Mouse (Mus musculus): Measurements from ENCODE around the gene Ptcd1.
A peak's percentile ranks its signal among the peaks of the same experiment; 100 is the strongest.
"Not testable (repeated sequence)": the region's sequence is repeated elsewhere in the genome, so short reads cannot be mapped to it uniquely, and the experiment has no call there.

Ptcd1 gene

DNA sequence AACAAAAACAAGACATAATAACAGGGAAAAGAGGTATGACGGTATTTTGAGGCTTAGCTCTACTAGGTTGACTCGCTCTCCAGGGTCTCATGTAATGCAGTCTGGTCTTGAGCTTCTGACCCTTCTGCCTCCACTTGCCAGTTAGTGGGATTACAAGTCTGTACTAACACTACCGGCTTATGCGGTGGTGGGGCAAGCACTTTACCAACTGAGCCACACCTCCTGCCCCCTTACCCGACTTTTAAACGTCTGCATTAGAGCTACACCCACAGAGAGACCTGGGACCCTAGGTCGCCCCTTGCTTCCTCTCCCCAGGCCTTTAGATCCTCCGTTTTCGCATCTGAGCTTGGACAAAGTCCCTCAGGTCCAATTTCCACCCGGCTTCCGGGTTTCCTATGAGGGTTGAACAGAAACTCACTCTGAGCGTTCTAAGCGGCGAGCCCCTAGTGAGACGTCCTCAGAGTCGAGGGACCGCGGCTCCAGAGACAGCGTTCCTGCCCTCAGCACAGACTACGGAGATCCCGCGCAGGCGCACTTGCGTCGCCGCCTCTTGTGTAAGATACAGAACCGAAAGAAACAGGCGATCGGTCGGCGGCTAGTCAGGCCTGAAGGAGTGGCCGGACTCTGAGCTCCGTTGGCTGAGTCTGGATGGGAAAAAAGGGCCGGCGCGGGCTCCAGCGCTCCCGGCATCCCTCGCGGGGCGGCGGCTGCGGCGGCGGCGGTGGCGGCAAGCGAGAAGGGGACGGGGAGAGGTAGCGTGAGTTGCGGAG lies at the start of gene Ptcd1, which contains the start of gene Cpsf4:
Gene Ptcd1, minus strand, starts transcription at position 573 of the 770 bp plus-strand sequence.
Gene Cpsf4, plus strand, starts transcription at position 678 of the 770 bp plus-strand sequence.
- DNase-seq (ENCODE audit: low spot score in 2 of 2), result peak; percentile 99

DNA sequence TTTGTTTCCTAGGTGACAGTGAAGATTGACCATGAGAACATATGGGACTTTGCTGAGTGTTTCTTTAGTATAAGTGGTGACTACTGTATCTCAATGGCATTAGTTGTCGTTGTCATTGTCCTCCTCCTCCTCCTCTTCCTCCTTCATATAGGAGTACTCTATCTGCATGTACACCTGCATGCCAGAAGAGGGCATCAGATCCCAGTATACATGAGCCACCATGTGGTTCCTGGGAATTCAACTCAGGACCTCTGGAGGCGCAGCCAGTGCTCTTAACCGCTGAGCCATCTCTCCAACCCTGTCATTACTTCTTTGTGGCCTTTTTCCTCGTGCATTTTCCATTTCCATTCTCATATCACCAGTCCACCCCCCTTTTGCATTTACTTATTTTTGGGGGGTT lies 47.8 kb upstream of the Ptcd1 start:
- DNase-seq (ENCODE audit: low spot score in 2 of 2), result no peak

DNA sequence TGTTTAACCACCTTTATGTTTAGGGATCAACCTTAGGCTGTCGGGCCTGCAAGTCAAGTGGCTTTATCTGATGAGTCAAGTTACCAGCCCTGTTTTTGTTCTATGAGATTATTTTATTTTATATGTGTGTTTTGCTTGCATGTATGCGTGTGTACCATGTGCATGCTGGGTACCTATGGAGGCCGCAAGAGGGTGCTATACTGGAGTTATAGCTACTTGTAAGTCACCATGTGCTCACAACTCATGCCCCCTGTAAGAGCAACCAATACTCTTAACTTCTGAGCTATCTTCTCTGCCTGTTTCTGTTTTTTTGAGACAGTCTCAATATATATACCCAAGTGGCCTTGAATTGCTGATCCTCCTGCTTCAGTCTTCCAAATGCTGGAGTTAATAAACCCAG lies 46.6 kb upstream of the Ptcd1 start:
- no peak for DNase-seq (ENCODE audit: low spot score in 2 of 2)

DNA sequence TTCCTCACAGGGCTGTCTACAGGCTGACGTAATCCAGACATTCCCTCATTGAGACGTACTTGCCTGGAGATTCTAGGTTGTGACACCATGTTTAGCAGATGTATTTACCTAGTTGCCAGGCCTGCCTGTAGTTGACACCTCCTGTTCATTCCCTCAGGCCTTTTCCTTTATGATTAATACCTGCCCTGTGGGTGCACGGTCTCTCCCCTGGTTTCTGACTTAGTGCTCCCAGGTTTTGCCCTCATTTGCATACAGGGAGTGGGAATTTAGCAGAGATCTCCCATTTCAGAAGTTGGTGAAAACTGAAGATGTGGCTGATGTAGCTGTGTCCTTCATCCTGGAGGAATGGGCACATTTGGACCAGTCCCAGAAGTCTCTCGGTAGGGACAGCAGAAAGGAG lies 45.3 kb upstream of the Ptcd1 start:
- DNase-seq (ENCODE audit: low spot score in 2 of 2), result no peak

DNA sequence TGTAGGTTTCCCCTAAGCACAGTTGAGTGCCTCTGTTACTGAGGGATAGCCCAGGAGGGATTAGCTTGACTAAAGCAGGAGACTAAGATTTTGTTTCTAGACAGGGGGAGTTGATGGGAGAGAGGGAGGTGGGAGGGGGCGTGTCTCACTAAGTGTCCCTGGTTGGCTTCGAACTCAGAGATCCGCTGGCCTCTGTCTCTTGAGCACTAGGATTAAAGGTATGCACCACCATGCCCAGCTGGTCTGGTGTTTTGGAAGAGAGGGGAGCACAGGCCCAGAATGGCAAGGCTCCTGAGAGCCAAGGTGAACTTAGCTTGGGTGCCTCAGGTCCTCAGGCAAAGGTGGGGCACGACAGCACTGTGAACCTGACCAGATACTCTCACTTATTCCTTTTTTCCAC lies 44.4 kb upstream of the Ptcd1 start:
- DNase-seq (ENCODE audit: low spot score in 2 of 2), result no peak

DNA sequence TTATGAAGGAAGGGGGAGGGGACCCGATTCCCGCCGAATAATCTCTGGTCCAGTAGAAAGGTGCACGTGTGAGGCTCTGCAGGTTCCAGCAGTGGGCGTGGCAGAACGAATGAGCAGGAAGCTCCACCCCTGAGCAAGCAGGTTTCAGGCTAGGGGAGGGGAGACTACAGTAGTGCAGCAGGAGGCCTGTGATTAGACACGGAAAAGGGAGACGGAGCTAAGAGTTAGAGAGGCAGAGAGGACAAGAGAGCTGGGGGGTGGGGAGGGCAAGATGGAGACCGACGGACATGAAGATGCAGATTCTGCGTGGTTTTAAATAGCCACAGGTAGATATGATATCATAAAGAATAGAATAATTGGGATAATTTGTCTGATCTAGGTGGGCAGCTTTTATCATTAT lies 41.5 kb upstream of the Ptcd1 start:
- not testable (repeated sequence) for DNase-seq (ENCODE audit: low spot score in 2 of 2)

DNA sequence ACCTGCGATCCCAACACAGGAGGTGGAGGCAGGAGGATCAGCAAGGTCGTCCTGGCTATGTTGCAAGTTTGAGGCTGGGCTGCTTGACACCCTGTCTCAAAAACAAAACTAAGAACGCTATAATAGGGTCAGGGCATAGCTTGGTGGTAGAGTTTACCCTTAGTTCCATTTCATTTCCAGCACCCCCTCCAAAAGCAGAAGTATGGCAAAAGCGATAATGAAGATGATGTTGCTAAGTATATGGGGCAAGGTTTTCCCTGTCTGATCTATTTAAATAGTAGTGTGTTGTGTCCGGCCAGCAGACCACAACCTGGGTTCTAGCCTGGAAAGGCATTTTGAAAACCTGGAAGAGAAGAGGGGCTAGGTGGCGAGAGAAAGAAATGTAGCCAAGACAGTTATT lies 41.0 kb upstream of the Ptcd1 start:
- no peak for DNase-seq (ENCODE audit: low spot score in 2 of 2)

DNA sequence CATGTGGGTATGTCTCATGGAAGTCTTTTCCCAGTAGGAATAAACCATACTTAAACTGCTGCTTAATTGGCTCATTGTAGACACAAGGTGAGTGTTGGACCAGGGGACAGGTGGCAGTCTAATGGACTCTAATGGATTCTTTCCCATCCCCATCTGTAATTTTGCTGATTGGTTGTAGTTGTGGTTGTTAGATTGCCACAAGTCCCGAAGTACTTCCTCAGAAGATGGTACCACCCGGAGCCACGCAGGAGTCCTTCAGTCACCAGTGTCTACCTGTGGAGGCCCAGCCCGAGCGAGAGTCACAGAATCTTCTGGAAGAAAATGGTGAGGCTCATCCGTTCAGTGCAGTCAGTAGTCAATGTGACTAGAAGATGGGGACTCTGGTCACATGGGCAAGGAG lies 40.5 kb upstream of the Ptcd1 start:
- no peak for DNase-seq (ENCODE audit: low spot score in 2 of 2)

DNA sequence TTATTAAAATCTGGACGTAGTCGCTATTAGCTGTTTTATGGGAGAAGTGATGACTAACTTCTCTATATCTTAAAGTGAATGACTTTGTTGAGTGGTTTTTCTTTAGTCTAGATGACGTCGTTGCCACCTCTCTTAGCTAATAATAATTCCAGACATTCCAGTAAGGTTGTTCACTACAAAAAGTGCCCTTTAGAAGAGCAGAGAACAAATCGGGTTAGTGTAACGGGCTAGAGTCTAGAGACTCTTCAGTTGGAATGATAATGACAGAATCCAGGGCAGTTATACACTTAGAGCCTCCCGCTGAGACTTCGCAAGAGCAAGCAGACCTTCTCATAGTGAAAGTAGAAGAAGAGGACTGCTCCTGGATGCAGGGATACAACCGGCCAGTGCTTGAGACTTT lies 38.1 kb upstream of the Ptcd1 start:
- no peak for DNase-seq (ENCODE audit: low spot score in 2 of 2)

DNA sequence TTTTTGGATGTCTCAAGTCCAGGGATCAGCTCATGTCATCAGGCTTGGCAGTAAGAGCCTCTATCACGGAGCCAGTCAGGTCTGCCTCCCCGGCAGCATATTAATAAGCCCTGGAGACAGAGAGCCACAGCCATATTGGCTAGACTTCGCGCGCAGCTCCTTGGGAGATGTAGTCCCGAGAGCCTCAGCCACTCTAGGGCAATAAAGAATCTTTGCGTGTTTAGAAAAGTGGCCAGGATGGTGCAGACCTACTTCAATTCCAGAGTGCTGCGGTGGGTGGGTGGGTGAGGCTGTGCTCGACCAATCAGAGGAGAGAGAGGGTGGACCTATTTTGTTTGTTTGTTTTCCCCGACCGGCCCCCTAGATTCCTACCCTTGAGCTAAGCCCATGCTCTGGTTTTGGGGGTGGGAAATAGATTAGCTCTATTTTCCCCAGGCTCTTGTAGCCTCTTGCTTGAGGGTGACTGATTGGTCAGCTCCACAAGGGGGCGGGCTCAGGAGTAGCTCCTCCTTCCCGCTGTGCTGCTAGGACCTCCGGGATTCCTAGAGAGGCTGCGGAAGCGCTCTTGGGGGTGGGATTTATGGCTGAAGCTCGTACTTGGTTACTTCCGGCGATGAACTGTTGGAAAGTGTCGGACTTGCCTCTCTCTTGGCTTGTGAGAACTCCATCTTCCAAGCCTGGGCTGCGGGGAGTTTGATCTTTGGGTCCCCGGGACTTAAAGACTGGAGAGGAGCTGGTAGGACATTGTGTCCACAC lies 37.2 kb upstream of the Ptcd1 start, which contains the start of gene Zkscan5:
Gene Zkscan5, plus strand, starts transcription at position 627 of the 756 bp plus-strand sequence.
- DNase-seq (ENCODE audit: low spot score in 2 of 2), result peak; percentile 99

DNA sequence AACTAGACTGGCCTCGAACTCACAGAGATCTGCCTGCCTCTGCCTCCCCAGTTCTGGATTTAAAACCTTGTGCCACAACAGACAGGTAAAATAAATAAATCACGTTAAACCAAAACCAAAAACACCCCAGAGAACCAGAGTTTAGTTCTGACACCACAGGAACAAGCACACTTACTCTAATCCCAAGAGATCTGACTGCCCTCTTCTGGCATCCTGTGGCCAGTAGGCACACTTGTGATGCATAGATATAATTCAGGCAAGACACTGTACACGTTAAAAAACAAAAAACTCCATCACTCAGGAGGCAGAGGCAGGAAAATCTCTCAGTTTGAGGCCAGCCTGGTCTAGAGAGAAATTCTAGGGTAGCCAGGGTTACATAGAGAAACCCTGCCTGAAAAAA lies 35.5 kb upstream of the Ptcd1 start:
- no peak for DNase-seq (ENCODE audit: low spot score in 2 of 2)

DNA sequence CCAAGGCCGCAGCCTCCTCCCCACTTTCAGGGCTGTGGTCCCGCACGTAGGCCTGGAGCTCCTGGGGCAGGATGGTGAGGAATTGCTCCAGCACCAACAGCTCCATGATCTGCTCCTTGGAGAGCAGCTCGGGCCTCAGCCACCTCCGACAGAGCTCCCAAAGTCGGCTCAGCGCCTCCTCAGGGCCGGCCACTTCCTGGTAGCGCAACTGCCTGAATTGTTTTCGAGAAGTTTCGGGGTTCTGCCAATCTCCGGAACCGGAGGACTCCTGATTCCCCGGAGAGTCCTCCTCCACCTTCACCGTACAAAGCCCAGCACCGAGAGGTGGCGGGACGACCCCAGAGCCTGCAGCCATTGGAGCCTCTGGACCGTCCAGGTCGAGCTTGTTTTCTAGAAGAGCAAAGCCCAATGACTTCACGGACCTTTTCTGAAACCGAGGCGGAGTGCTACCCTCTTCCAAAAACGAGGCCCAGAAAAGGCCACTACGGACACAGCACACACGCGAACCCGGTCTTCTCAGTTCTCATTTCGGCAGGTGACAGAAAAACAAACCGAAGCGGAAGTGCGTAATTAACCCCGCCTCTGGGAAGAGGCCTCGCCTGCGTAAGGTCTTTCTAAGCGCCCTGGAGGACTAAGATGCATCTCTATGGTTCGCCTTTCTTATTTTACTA lies 34.5 kb upstream of the Ptcd1 start, which contains the start of gene Zkscan14:
Gene Zkscan14, minus strand, starts transcription at position 548 of the 671 bp plus-strand sequence.
- peak; percentile 85 to 86 for DNase-seq (ENCODE audit: low spot score in 2 of 2)

DNA sequence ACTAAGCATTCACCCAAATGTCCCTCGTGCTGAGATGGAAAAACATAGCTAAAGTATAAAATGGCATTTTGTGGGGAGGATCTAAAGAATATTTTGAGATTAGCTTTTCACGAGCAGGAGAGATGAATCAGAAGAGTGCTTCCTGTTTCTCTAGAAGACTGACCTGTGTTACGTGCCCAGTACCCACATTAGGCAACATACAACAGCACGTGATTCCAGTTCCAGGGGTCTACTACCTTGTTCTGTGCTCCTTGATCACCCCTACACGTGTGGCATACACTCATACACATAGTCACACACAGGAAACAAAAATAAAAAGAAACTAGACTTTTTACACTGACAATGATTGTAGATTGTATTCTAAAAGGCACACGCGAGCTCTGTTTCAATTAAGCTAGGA lies 33.5 kb upstream of the Ptcd1 start:
- DNase-seq (ENCODE audit: low spot score in 2 of 2), result no peak

DNA sequence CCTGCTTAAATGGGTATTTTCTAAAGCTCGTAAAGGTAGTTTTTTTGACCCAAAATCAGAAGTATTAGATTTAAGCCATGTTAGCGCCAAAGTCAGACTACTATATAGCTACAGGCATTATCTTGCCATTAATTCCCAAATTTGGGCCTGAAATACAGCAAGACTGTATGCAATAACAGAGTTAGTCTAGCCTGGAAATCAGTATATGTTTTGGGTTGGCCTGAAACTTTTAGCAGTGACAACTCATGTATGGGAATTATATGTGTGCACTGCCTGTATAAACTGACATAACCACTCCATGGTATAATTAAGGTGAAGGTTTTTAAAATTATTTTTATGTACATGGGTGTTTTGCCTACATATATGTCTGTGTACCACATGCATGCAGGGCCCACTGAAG lies 25.1 kb upstream of the Ptcd1 start, which contains the start of gene Atp5j2:
Gene Atp5j2, minus strand, starts transcription at position 101 of the 400 bp plus-strand sequence.
- no peak for DNase-seq (ENCODE audit: low spot score in 2 of 2)

DNA sequence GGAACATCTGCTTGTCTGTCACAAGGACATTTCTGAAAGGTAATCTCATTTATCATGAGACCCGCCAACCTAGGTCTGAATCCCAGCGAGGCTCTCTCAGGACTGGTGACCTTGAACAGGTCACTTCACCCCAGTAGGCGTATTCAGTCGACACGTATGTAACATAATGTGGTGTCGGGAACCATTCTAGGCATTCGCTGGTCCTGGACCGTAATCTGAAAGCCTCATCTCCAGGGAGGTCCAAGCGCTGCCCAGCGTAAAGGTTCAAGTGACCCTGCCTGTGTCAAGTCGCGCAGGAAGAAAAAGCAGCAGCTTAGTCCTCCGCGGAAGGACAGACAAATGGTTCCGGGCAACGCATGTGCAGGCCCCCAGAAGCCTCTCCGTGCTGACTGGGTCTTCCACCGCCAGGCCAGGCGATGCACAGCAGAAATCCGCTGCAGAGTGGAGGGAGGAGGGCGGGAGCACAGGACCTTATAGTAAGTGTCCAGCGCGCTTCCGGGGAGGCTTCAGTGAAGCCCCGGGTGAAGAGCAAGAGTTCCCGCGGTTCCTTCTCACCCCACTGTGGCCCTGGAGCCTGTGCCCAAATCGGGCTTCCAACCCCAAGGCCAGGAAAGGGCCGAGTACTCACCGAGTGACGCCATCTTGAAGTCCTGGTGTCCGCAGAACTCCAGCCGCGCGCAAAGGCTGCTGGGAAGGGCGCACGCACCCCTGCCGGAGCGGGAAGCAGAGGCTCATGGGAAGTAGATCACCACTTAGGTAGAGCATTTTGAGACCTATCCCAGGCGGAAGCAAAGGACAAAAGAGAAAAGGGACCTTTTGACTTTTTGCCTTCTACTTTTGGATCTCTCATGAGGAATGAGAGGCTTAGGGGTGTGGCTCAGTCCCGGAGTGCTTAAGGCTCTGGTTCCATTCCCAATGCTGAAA lies 24.2 kb upstream of the Ptcd1 start:
- peak; percentile 94 for DNase-seq (ENCODE audit: low spot score in 2 of 2)

DNA sequence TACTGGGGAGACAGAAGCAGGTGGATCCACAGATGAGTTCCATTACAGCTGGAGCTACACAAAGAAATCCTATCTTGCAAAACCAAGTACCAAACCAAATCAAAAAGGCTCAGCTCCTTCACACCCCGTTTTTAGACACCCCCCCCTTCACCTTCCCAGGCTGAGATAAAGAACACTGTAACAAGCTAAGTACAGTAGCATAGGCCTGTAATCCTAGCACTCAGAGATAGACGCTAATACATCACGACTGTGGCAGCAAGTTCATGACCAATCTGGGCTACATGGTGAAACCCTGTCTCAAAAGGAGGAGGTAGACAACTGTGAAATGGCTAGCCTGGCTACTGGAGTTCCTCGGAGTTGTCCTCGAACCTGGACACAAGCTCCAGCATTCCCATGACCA lies 23.5 kb upstream of the Ptcd1 start:
- DNase-seq (ENCODE audit: low spot score in 2 of 2), result no peak

DNA sequence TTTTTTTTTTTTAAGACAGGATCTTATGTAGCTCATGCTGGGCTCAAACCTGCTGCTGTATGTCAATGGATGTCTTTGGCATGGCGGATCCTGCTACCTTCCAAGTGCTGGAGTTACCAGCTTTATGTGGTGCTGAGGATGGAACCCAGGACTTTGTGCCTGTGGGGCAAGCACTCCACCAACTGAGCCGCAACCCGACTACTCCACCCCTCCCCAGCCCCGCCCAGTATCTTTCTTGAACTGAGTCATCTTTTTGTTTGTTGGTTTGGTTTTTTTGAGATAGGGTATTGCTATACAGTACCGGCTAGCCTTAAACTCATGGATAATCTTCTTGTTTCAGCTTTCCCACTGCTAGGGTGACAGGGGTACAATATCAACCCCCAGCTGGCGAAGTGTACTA lies 22.5 kb upstream of the Ptcd1 start:
- DNase-seq (ENCODE audit: low spot score in 2 of 2), result no peak

DNA sequence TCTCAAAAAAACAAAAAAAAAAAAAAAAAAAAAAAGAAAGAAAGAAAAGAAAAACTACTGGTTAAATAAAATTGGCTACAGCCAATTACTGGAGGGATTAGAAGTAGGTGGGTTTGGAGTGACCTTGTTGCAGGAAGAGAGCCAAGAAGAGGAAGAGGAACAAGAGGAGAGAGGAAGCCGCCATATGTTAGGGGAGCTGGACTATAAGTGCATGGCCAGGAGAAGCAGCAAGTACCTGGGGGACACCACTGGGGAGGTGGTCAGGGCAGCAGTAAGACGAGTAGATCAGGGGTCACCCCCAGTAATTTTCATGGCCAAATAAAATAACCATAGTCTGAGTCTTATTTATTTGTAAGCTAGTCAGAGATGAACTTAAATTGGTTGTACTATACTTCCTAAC lies 18.3 kb upstream of the Ptcd1 start:
- DNase-seq (ENCODE audit: low spot score in 2 of 2), result no peak

DNA sequence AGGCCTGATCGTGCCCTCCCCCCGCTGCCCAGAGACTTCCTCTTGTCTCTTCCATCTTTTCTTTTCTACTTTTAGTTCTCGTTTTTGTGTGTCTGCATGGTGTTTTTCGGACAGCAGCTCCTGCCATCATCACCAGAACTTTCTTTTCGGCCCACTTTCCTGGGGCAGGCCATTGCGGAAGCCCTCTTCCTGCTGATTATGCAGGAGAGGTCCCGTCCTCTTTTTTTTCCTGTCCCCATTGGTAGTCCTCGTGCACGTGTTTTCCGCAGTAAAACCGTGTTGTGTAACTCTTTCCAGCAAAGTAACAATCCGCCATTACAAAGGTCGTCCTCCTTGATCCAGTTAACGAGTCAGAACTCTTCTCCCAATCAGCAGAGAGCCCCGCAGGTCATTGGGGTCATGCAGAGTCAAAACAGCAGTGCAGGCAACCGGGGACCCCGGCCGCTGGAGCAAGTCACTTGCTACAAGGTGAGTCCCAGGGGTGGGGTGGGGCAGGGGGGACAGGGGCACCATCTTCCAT lies 11.6 kb upstream of the Ptcd1 start:
- DNase-seq (ENCODE audit: low spot score in 2 of 2), result no peak

DNA sequence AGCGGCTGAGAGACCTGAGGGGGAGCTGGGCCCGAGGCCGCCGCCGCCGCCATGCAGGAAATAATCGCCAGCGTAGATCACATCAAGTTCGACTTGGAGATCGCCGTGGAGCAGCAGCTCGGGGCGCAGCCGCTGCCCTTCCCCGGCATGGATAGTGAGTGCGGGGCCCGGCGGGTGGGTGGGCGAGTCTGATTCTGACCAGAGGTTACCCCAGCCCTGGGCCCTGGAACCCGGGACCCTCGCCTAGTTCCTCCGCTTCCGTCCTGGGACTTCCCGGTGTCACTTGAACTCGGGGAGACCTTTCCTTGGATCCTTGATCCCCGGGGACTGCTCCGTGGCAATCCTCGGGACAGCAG lies 376 bp upstream of the Ptcd1 start:
- no peak for DNase-seq (ENCODE audit: low spot score in 2 of 2)

DNA sequence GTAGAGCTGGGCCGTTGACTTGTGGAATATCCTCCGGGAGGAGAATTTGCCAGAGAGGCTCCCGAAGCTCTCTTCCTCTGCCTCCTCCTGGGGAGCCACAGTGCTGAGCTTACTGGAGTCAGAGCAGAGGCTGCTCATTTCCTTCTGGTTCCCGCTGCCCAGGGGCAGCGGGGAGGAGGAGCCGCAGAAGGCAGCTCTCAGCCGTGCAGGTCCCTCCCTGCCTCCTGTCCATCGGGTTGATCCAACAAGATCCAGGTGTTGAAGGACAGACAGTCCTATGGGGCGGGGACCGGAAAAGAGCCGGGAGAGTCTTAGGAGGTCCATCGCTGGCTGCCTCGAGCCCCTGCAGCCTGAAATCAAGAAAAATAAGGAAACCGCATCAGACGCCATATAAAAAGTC lies 1.7 kb downstream of the Ptcd1 start:
- no peak for DNase-seq (ENCODE audit: low spot score in 2 of 2)
